ENCODE assay signal across 8 mouse cellular contexts in the genomic region with DNA sequence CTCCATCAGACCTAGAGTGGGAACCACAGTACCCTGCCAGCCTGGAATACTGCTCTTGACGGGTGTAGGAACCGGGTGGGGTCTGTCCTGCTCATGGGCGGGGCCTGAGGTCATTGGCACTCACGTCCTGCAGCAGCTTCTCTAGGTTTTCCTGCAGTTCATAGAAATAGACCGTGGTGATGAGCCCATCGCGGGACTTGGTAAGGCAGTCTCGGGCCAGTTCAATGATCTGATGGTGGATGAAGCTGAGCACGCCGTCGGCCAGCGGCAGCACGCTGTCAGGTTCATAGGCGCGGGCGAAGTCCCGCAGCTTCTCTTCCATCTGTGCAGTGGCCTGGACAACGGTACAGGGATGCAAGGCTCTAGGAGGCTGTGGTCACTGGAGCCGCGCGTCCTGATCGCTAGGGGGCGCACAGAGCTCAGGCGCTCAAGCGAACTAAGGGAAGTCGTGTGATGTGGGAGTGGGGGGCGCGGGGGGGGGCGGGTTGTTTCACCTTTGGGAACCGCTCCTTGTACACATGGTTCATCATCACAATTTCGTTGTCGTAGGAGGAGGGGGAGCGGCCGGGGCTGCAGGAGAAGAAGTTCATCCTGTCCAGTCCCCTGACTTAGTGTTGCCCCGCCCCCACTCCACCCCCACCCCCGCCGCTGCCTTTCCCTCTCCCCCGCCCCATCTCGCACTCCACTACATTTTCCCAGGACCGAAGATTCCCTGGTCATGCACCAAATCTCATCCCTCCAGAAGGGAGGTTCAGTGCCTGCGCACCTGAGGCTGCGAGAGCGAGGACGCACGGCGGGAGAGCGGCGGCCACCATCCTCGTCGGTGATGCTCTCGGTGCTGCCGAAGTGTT. TPM values are rescaled to one million over a fixed set of nuclear protein-coding genes. Genes with fewer than 3 reads are reported as not detected.
DNase-seq lines count a peak whose midpoint lies in the region; ATAC-seq and TF ChIP-seq lines count a peak whose summit lies in the region.

No protein-coding gene starts in this region.

- WGBS in forebrain, embryonic 16.5 days, result 2% methylated on average over 51 of the region's 52 CpGs
- 4% methylated on average over 47 of the region's 52 CpGs for WGBS in hindbrain, embryonic 14.5 days

- peak; percentile 71 for TF ChIP-seq CTCF in left cerebral cortex, adult 2 months (IDR thresholded peaks at IDR 0.05)

- intact Hi-C loops in left cerebral cortex, adult 2 months (cut with DNase I), result loop anchor here (2.0 kb wide), 1 partner anchor 28 kb away; no protein-coding TSS in a partner anchor
- intact Hi-C loops in left cerebral cortex, postnatal 4 days (cut with DNase I), result no loop called here

- peak overlapping the region; percentile 55 for H3K4me2 ChIP-seq in forebrain, embryonic 16.5 days (ENCODE audit: low read length)
- peak overlapping the region; percentile 46 for H3K4me2 ChIP-seq in hindbrain, embryonic 14.5 days (replicated peaks)

- DNase-seq in left cerebral cortex, adult 2 months (ENCODE audit: extremely low spot score in 1 of 2, low spot score in 2 of 2), result peak; percentile 71 to 77
- DNase-seq in left cerebral cortex, adult 8-10 months (ENCODE audit: low spot score in 2 of 2), result no peak
- DNase-seq in cerebellum, adult 18-20 months, result peak; percentile 86 to 88
- peak; percentile 79 for DNase-seq in hindbrain, embryonic 14.5 days (ENCODE audit: low spot score)
- peak; percentile 82 for DNase-seq in left cerebral cortex, postnatal 4 days
- DNase-seq in spleen, postnatal 4 days (ENCODE audit: low spot score in 2 of 2), result peak; percentile 65 to 88

- H3K4me1 ChIP-seq in forebrain, embryonic 16.5 days (replicated peaks; ENCODE audit: control insufficient read depth, insufficient read depth, low read length), result peaks cover 11% of the 10 kb centered on the region
- peaks cover 5% of the 10 kb centered on the region for H3K4me1 ChIP-seq in hindbrain, embryonic 14.5 days (replicated peaks; ENCODE audit: control insufficient read depth, insufficient read depth, low read length)

- H3K36me3 ChIP-seq in forebrain, embryonic 16.5 days (ENCODE audit: control insufficient read depth, insufficient read depth), result peaks cover 13% of the 10 kb centered on the region
- H3K36me3 ChIP-seq in hindbrain, embryonic 14.5 days (replicated peaks; ENCODE audit: control insufficient read depth, insufficient read depth), result peaks cover 85% of the 10 kb centered on the region

- H3K27me3 ChIP-seq in forebrain, embryonic 16.5 days (replicated peaks; ENCODE audit: control insufficient read depth, insufficient read depth, low read length), result no peaks in the 10 kb centered on the region
- H3K27me3 ChIP-seq in hindbrain, embryonic 14.5 days (ENCODE audit: control insufficient read depth, insufficient read depth, low read length), result no peaks in the 10 kb centered on the region

- peak; percentile 76 for ATAC-seq in forebrain, embryonic 16.5 days
- ATAC-seq in hindbrain, embryonic 14.5 days (ENCODE audit: low FRiP score), result peak; percentile 74
- peak; percentile 70 for ATAC-seq in megakaryocyte-erythroid progenitor cell, adult 5-6 weeks (replicated peaks; ENCODE audit: low FRiP score, low TSS enrichment, poor library complexity, severe bottlenecking)

- no peak overlapping the region for H3K27ac ChIP-seq in left cerebral cortex, adult 2 months
- no peak overlapping the region for H3K27ac ChIP-seq in forebrain, embryonic 16.5 days (ENCODE audit: low read length)
- no peak overlapping the region for H3K27ac ChIP-seq in hindbrain, embryonic 14.5 days

- H3K9ac ChIP-seq in forebrain, embryonic 16.5 days (replicated peaks; ENCODE audit: low read depth, low read length), result peak overlapping the region; percentile 30; the same call in 1 of the 2 replicates
- peak overlapping the region; percentile 31; the same call in 1 of the 2 replicates for H3K9ac ChIP-seq in hindbrain, embryonic 14.5 days

- peak overlapping the region; percentile 21; the same call in 1 of the 2 replicates for H3K4me3 ChIP-seq in left cerebral cortex, adult 2 months
- peak overlapping the region; percentile 35 for H3K4me3 ChIP-seq in forebrain, embryonic 16.5 days (replicated peaks; ENCODE audit: low read length)
- peak overlapping the region; percentile 17 for H3K4me3 ChIP-seq in hindbrain, embryonic 14.5 days (replicated peaks; ENCODE audit: low read length)

- no peaks in the 10 kb centered on the region for H3K9me3 ChIP-seq in forebrain, embryonic 16.5 days (ENCODE audit: control insufficient read depth, low read length)
- no peaks in the 10 kb centered on the region for H3K9me3 ChIP-seq in hindbrain, embryonic 14.5 days (ENCODE audit: control insufficient read depth, low read length)

RNA-seq across cellular contexts. Expression of a gene that starts 8.5 kb away (rescaled TPM):
- total RNA-seq in left cerebral cortex, adult 2 months (2021), result 10 to 100 TPM; 89.4 to 95.7 TPM
- total RNA-seq in left cerebral cortex, adult 8-10 months (2022), result 10 to 100 TPM; 69.1 to 76.7 (median 74.1) TPM
- polyA plus RNA-seq in forebrain, embryonic 16.5 days (2015; fragmentation: Nextera tagmentation; extraction: Ambion mirVana), result 52.4 and 65.8 TPM in 2 replicates
- polyA plus RNA-seq in hindbrain, embryonic 14.5 days (2014; fragmentation: Nextera tagmentation; extraction: Ambion mirVana), result 69.7 and 76.5 TPM in 2 replicates
- 100 to 1,000 TPM; 195 to 210 TPM for total RNA-seq in left cerebral cortex, postnatal 4 days (2021)
- 0.45 TPM in 1 of 2 replicates, not detected in the other for total RNA-seq in megakaryocyte-erythroid progenitor cell, adult 5-6 weeks (2014; fragmentation: Nextera tagmentation)
- total RNA-seq in megakaryocyte-erythroid progenitor cell, adult 5-6 weeks (2017), result 0.42 TPM in 1 of 2 replicates, not detected in the other

RNA-seq across cellular contexts. Expression of a gene that starts 18.1 kb away (rescaled TPM):
- total RNA-seq in left cerebral cortex, adult 2 months (2021), result 1 to 10 TPM; 1.1 to 1.2 TPM
- 1 to 10 TPM; 1.2 to 1.5 (median 1.3) TPM for total RNA-seq in left cerebral cortex, adult 8-10 months (2022)
- 2.2 and 2.4 TPM in 2 replicates for polyA plus RNA-seq in forebrain, embryonic 16.5 days (2015; fragmentation: Nextera tagmentation; extraction: Ambion mirVana)
- 1.1 and 1.8 TPM in 2 replicates for polyA plus RNA-seq in hindbrain, embryonic 14.5 days (2014; fragmentation: Nextera tagmentation; extraction: Ambion mirVana)
- total RNA-seq in left cerebral cortex, postnatal 4 days (2021), result 1 to 10 TPM; 6.7 to 8.3 TPM
- not detected in 2 replicates for total RNA-seq in megakaryocyte-erythroid progenitor cell, adult 5-6 weeks (2014; fragmentation: Nextera tagmentation)
- not detected in 2 replicates for total RNA-seq in megakaryocyte-erythroid progenitor cell, adult 5-6 weeks (2017)

RNA-seq across cellular contexts. Expression of a gene that starts 20.3 kb away (rescaled TPM):
- total RNA-seq in left cerebral cortex, adult 2 months (2021), result 1 to 10 TPM; 4.3 to 5.1 TPM
- 10 to 100 TPM in 1 of 4 experiments, 1 to 10 TPM in 3; 5.0 to 12.2 (median 7.1) TPM for total RNA-seq in left cerebral cortex, adult 8-10 months (2022)
- polyA plus RNA-seq in forebrain, embryonic 16.5 days (2015; fragmentation: Nextera tagmentation; extraction: Ambion mirVana), result 5.4 and 5.5 TPM in 2 replicates
- 3.3 and 6.0 TPM in 2 replicates for polyA plus RNA-seq in hindbrain, embryonic 14.5 days (2014; fragmentation: Nextera tagmentation; extraction: Ambion mirVana)
- 1 to 10 TPM; 2.8 to 4.1 TPM for total RNA-seq in left cerebral cortex, postnatal 4 days (2021)
- total RNA-seq in megakaryocyte-erythroid progenitor cell, adult 5-6 weeks (2014; fragmentation: Nextera tagmentation), result 29.1 and 38.8 TPM in 2 replicates
- total RNA-seq in megakaryocyte-erythroid progenitor cell, adult 5-6 weeks (2017), result 26.7 and 42.2 TPM in 2 replicates

RNA-seq across cellular contexts. Expression of a gene that starts 27.0 kb away (rescaled TPM):
- under 1 TPM in 1 of 2 experiments, not detected in 1; 0.23 TPM for total RNA-seq in left cerebral cortex, adult 2 months (2021)
- not detected for total RNA-seq in left cerebral cortex, adult 8-10 months (2022)
- 0.73 and 0.85 TPM in 2 replicates for polyA plus RNA-seq in forebrain, embryonic 16.5 days (2015; fragmentation: Nextera tagmentation; extraction: Ambion mirVana)
- 0.70 and 0.91 TPM in 2 replicates for polyA plus RNA-seq in hindbrain, embryonic 14.5 days (2014; fragmentation: Nextera tagmentation; extraction: Ambion mirVana)
- under 1 TPM in 1 of 2 experiments, not detected in 1; 0.24 TPM for total RNA-seq in left cerebral cortex, postnatal 4 days (2021)
- total RNA-seq in megakaryocyte-erythroid progenitor cell, adult 5-6 weeks (2014; fragmentation: Nextera tagmentation), result 193 and 197 TPM in 2 replicates
- total RNA-seq in megakaryocyte-erythroid progenitor cell, adult 5-6 weeks (2017), result 162 and 228 TPM in 2 replicates

RNA-seq across cellular contexts. Expression of a gene that starts 35.0 kb away (rescaled TPM):
- 10 to 100 TPM; 35.6 to 44.1 TPM for total RNA-seq in left cerebral cortex, adult 2 months (2021)
- 10 to 100 TPM; 29.8 to 43.0 (median 36.5) TPM for total RNA-seq in left cerebral cortex, adult 8-10 months (2022)
- polyA plus RNA-seq in forebrain, embryonic 16.5 days (2015; fragmentation: Nextera tagmentation; extraction: Ambion mirVana), result 35.5 and 39.1 TPM in 2 replicates
- 25.6 and 29.8 TPM in 2 replicates for polyA plus RNA-seq in hindbrain, embryonic 14.5 days (2014; fragmentation: Nextera tagmentation; extraction: Ambion mirVana)
- 10 to 100 TPM; 30.8 to 32.7 TPM for total RNA-seq in left cerebral cortex, postnatal 4 days (2021)
- 34.7 and 51.0 TPM in 2 replicates for total RNA-seq in megakaryocyte-erythroid progenitor cell, adult 5-6 weeks (2014; fragmentation: Nextera tagmentation)
- 37.0 and 42.9 TPM in 2 replicates for total RNA-seq in megakaryocyte-erythroid progenitor cell, adult 5-6 weeks (2017)

Comparison
In these comparisons a context has a peak if more than half of its experiments do, and no peak if none do; other contexts are left out.
1. DNase-seq: peak in left cerebral cortex, adult 2 months (2 of 2), cerebellum, adult 18-20 months (2 of 2), hindbrain, embryonic 14.5 days (single experiment), left cerebral cortex, postnatal 4 days (single experiment) and spleen, postnatal 4 days (2 of 2); none in left cerebral cortex, adult 8-10 months (0 of 2).
2. RNA of a gene that starts 8.5 kb away (total RNA-seq): 195 to 210 TPM in left cerebral cortex, postnatal 4 days, 89.4 to 95.7 TPM in left cerebral cortex, adult 2 months and 69.1 to 76.7 TPM in left cerebral cortex, adult 8-10 months; 0.42 to 0.45 TPM in megakaryocyte-erythroid progenitor cell, adult 5-6 weeks; every median in the first group is over 10 times any median in the second.
3. Peak in every context shown above with its lines, with median percentiles within 50 percentile points of each other: H3K4me3 ChIP-seq and ATAC-seq.